Mouse (Mus musculus): ENCODE data around the gene Nrros.

Nrros gene

GRCm38 (mm10) chr16:32160742-32161323, 4.6 kb downstream of the Nrros start:
- DNase-seq (ENCODE audit: extremely low spot score): no peak

GRCm38 (mm10) chr16:32158966-32159365, 6.4 kb downstream of the Nrros start:
- no peak for DNase-seq (ENCODE audit: extremely low spot score)

GRCm38 (mm10) chr16:32157369-32157768, 8.0 kb downstream of the Nrros start:
- no peak for DNase-seq (ENCODE audit: extremely low spot score)

- DNase-seq (ENCODE audit: extremely low spot score): no peak
These were observed 8.7 kb downstream of the Nrros start for GRCm38 (mm10) chr16:32156719-32157118.

- no peak for DNase-seq (ENCODE audit: extremely low spot score)
These were observed 11.0 kb downstream of the Nrros start for GRCm38 (mm10) chr16:32154437-32154836.

- DNase-seq (ENCODE audit: extremely low spot score): no peak
These were observed 11.4 kb downstream of the Nrros start for GRCm38 (mm10) chr16:32153976-32154375.

GRCm38 (mm10) chr16:32147589-32148207, 17.7 kb downstream of the Nrros start:
- DNase-seq (ENCODE audit: extremely low spot score): peak; percentile 20

GRCm38 (mm10) chr16:32144592-32144991, 20.8 kb downstream of the Nrros start:
- no peak for DNase-seq (ENCODE audit: extremely low spot score)

GRCm38 (mm10) chr16:32143766-32144165, 21.6 kb downstream of the Nrros start:
- DNase-seq (ENCODE audit: extremely low spot score): no peak

GRCm38 (mm10) chr16:32138954-32139353, 26.4 kb downstream of the Nrros start:
- no peak for DNase-seq (ENCODE audit: extremely low spot score)

GRCm38 (mm10) chr16:32135842-32136357, 29.5 kb downstream of the Nrros start:
- DNase-seq (ENCODE audit: extremely low spot score): no peak

GRCm38 (mm10) chr16:32133148-32133547, 32.2 kb downstream of the Nrros start:
- DNase-seq (ENCODE audit: extremely low spot score): no peak

GRCm38 (mm10) chr16:32130190-32130826, 35.1 kb downstream of the Nrros start:
- DNase-seq (ENCODE audit: extremely low spot score): no peak

GRCm38 (mm10) chr16:32129449-32130189, 35.8 kb downstream of the Nrros start:
- no peak for DNase-seq (ENCODE audit: extremely low spot score)

- no peak for DNase-seq (ENCODE audit: extremely low spot score)
These were observed 38.3 kb downstream of the Nrros start for GRCm38 (mm10) chr16:32127046-32127445.

GRCm38 (mm10) chr16:32125364-32125763, 40.0 kb downstream of the Nrros start:
- DNase-seq (ENCODE audit: extremely low spot score): no peak

GRCm38 (mm10) chr16:32124444-32125335, 40.7 kb downstream of the Nrros start:
- DNase-seq (ENCODE audit: extremely low spot score): no peak

GRCm38 (mm10) chr16:32124020-32124419, 41.4 kb downstream of the Nrros start:
- no peak for DNase-seq (ENCODE audit: extremely low spot score)

GRCm38 (mm10) chr16:32120454-32120853, 44.9 kb downstream of the Nrros start:
- DNase-seq (ENCODE audit: extremely low spot score): no peak

GRCm38 (mm10) chr16:32116186-32116585, 49.2 kb downstream of the Nrros start:
- no peak for DNase-seq (ENCODE audit: extremely low spot score)

- DNase-seq (ENCODE audit: extremely low spot score): no peak
These were observed 49.6 kb downstream of the Nrros start for GRCm38 (mm10) chr16:32115781-32116180.
